Mouse (Mus musculus) brown adipose tissue, adult 24 weeks (tissue): Measurements from ENCODE around the gene Olfr1359. TPM values are rescaled to one million over a fixed set of nuclear protein-coding genes. Genes with fewer than 3 reads are reported as not detected.
"Not testable (repeated sequence)": the region's sequence is repeated elsewhere in the genome, so short reads cannot be mapped to it uniquely, and the experiment has no call there.

ENCODE experiments used
- H3K27ac ChIP-seq: fragments of 200-500 bp; replicated peaks from 2 replicates; pipeline ENCODE4 v1.5.1; 2012; ENCODE audit warnings: low read depth, mild to moderate bottlenecking, low read length
- H3K4me1 ChIP-seq: fragments of 200-500 bp; 2 replicates; pipeline ENCODE4 v1.6.1; 2012; ENCODE audit warnings: low read length, mixed read lengths; ENCODE audit not compliant: control insufficient read depth, insufficient read depth, insufficient read length
- H3K4me3 ChIP-seq: fragments of 200-500 bp; 2 replicates; pipeline ENCODE4 v1.5.1; 2012; ENCODE audit warnings: low read depth, mild to moderate bottlenecking, low read length, moderate library complexity; ENCODE audit not compliant: insufficient read depth
- polyA plus RNA-seq: library from polyadenylated mRNA; stranded (reverse); fragments of >200 nt; gene quantifications from 2 replicates; pipeline ENCODE4 v1.2.4, GENCODE M21; 2012; ENCODE audit not compliant: missing spikeins, insufficient read depth, insufficient read length

Gene Olfr1359
- polyA plus RNA-seq, 1 experiment: not detected

- no peak overlapping the region for H3K27ac ChIP-seq
- no peak overlapping the region for H3K4me3 ChIP-seq
- H3K4me1 ChIP-seq: peaks cover 7% of the 10 kb centered on the region; the same call in 1 of the 2 replicates
These were observed 20.6 kb downstream of the Olfr1359 start for GRCm38 (mm10) chr13:21718381-21719080.

GRCm38 (mm10) chr13:21721107-21721756 is 23.3 kb downstream of the Olfr1359 start:
- H3K4me3 ChIP-seq: peak overlapping the region; percentile 53
- H3K27ac ChIP-seq, H3K4me1 ChIP-seq: not testable (repeated sequence)

GRCm38 (mm10) chr13:21721757-21722372 is 24.0 kb downstream of the Olfr1359 start, which contains the start of gene Hist1h2bm:
TSS of gene Hist1h2bm (plus strand) at chr13:21722044.
- H3K4me1 ChIP-seq, H3K27ac ChIP-seq: not testable (repeated sequence)
- peak within 1 kb of the TSS; percentile 55 for H3K4me3 ChIP-seq

- no peaks in the 10 kb centered on the region for H3K4me1 ChIP-seq
- H3K4me3 ChIP-seq: peak overlapping the region; percentile 55
- H3K27ac ChIP-seq: no peak overlapping the region
These were observed 24.5 kb downstream of the Olfr1359 start for GRCm38 (mm10) chr13:21722373-21722925.

GRCm38 (mm10) chr13:21722993-21723836 is 25.3 kb downstream of the Olfr1359 start:
- Histone ChIP-seq H3K4me3 (no peak overlapping the region), H3K27ac (no peak overlapping the region), H3K4me1 (no peaks in the 10 kb centered on the region)

GRCm38 (mm10) chr13:21727948-21728572 is 30.1 kb downstream of the Olfr1359 start:
- no peak overlapping the region for H3K4me3 ChIP-seq
- H3K27ac ChIP-seq: no peak overlapping the region
- H3K4me1 ChIP-seq: no peaks in the 10 kb centered on the region

GRCm38 (mm10) chr13:21729544-21729943 is 31.6 kb downstream of the Olfr1359 start:
- H3K4me1 ChIP-seq: no peaks in the 10 kb centered on the region
- H3K27ac ChIP-seq: no peak overlapping the region
- H3K4me3 ChIP-seq: no peak overlapping the region

- Histone ChIP-seq H3K4me1 (no peaks in the 10 kb centered on the region), H3K27ac (no peak overlapping the region), H3K4me3 (no peak overlapping the region)
These were observed 35.6 kb downstream of the Olfr1359 start for GRCm38 (mm10) chr13:21733466-21733865.

GRCm38 (mm10) chr13:21734010-21734905 is 36.3 kb downstream of the Olfr1359 start:
- Histone ChIP-seq H3K27ac (no peak overlapping the region), H3K4me1 (no peaks in the 10 kb centered on the region), H3K4me3 (peak overlapping the region; percentile 60)

- H3K4me3 ChIP-seq: peak within 1 kb of the TSS; percentile 60
- H3K4me1 ChIP-seq, H3K27ac ChIP-seq: not testable (repeated sequence)
These were observed 37.2 kb downstream of the Olfr1359 start, which contains the start of gene Hist1h4j for GRCm38 (mm10) chr13:21734906-21735767. TSS of gene Hist1h4j (plus strand) at chr13:21735064.

- H3K4me3 ChIP-seq: no peak overlapping the region
- H3K4me1 ChIP-seq: peaks cover 2% of the 10 kb centered on the region; the same call in 1 of the 2 replicates
These were observed 47.1 kb downstream of the Olfr1359 start for GRCm38 (mm10) chr13:21745006-21745405.

GRCm38 (mm10) chr13:21749387-21750158 is 51.7 kb downstream of the Olfr1359 start:
- Histone ChIP-seq H3K4me1 (peaks cover 2% of the 10 kb centered on the region), H3K4me3 (peak overlapping the region; percentile 52), H3K27ac (no peak overlapping the region)

More at GRCm38 (mm10) chr13:21745006-21745405, 47.1 kb downstream of the Olfr1359 start:
- H3K27ac ChIP-seq: no peak overlapping the region
